Mouse (Mus musculus) lung, postnatal 25 days (tissue): Measurements from ENCODE around the gene Lrrc72.
A peak's percentile ranks its signal among the peaks of the same experiment; 100 is the strongest.

ENCODE experiments used
- DNase-seq: peaks from one replicate; pipeline ENCODE4 v3.0.0; 2022; ENCODE audit warnings: low spot score

The Lrrc72 gene

DNA sequence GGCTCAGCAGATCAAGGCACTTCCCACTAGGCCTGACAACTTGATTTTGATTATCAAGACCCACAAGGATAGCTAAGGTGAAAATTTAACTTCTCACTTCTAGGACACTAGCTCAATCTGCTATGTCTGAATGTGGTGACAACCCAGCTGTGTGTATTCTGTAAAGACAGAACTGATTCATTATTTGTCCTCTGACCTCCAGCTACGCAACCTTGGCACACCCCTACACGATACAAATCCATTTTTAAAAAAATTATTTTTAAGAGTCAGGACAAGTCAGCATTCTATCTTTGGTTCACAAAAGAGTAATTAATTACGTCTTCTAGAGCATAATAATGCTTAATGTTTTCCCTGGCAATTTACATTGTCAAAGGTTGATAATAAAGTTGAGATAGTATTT lies 63.6 kb downstream of the Lrrc72 start:
- DNase-seq: no peak

- peak; percentile 14 for DNase-seq
Measured at GRCm38 (mm10) chr12:36187081-36187480, 66.1 kb downstream of the Lrrc72 start.

GRCm38 (mm10) chr12:36182570-36182969 lies 70.6 kb downstream of the Lrrc72 start:
- DNase-seq: peak; percentile 35

DNA sequence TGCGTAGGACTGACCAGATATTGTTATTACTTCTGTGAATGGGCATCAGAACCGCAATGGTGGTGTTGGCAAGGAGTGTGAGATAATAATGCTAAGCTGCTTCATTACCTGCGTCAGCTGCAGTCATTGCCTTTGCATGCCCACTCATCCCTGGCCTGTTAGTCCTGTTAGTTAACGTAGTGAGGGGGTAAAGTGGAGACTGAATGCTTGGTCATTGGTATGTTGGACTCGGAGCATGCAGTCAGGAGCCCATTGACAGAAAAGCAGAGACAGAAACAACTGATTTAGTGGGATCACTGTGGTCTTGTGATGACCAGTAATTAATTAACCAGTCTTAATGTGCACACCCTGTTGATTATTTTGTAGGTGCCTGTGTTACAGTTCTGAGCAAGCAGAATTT lies 76.0 kb downstream of the Lrrc72 start:
- DNase-seq: no peak

DNA sequence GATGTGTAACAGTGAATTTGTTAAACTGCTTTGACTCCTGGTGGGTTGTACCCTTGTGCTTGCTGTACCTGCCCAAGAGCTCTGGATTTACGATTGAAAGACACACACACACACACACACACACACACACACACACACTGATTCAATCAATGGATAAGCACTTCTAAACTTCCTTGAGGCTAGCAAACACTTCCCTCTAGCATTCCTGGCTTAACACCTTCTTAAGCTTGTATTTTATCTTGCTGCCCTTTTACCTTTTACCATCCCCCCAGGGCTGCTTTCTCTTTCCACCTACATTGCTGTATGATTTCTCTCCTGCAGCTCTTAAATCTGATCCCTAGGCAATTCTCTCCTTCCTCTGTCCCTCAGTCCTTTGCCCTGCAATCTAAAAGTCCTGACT lies 87.9 kb downstream of the Lrrc72 start:
- DNase-seq: no peak

DNA sequence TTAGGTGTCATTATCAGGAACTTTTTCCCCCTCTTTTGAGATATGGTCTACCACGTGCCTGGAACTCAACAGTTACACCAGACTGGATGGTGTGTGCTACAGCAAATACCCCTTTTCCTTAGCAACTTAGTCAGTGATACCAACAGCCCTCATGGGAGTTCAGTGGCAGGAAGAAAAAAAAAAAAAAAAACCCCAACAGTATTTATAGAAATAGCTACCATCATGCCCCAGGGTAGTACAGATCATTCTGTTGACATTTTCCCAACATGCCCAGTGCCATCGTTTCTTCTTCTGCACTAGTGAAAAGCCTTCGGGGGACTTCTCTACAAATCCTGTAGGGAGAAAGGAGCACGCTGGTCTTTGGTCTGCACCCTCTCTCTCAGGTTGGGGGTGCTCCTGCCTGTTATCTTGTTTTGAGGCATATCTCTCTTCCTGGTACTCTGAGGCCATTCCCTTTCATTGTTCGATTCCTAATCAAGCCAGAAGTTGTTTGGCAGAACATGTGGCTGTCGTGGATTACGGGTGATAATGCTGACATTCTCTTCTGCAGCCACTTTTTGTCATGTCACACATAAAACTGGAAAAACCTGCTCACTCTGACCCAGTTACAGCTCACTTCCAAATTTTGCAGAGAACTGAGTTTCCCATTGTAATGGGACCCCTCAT lies 88.9 kb downstream of the Lrrc72 start:
- no peak for DNase-seq
